Mouse (Mus musculus) spleen, adult 2 months (tissue): ENCODE results near the gene Banf1. TPM values are rescaled to one million over a fixed set of nuclear protein-coding genes. Genes with fewer than 3 reads are reported as not detected.
A peak's percentile ranks its signal among the peaks of the same experiment; 100 is the strongest.

Source experiments
- DNase-seq, 2 experiments: peaks; one replicate each; pipeline versions ENCODE4 v3.0.0 to v3.0.0-alpha.2; 2012 to 2021; ENCODE audit warnings: low spot score in 2 of 2, low read depth in 1 of 2
- H3K27ac ChIP-seq: fragments of 200-500 bp; 2 replicates; pipeline ENCODE4 v1.5.1; 2012; ENCODE audit warnings: low read length, inconsistent platforms; ENCODE audit not compliant: insufficient read depth
- H3K27me3 ChIP-seq: fragments of 200-500 bp; 2 replicates; pipeline ENCODE4 v1.6.1; 2012; ENCODE audit warnings: mild to moderate bottlenecking, moderate library complexity, low read length, inconsistent platforms; ENCODE audit not compliant: control insufficient read depth, insufficient read depth
- H3K36me3 ChIP-seq: fragments of 200-500 bp; 2 replicates; pipeline ENCODE4 v1.6.1; 2012; ENCODE audit warnings: mild to moderate bottlenecking, low read length, inconsistent platforms; ENCODE audit not compliant: control insufficient read depth, insufficient read depth
- H3K4me1 ChIP-seq: fragments of 200-500 bp; 2 replicates; pipeline ENCODE4 v1.6.1; 2011; ENCODE audit warnings: inconsistent platforms; ENCODE audit not compliant: control insufficient read depth, insufficient read depth, insufficient read length
- H3K4me3 ChIP-seq: fragments of 200-500 bp; 2 replicates; pipeline ENCODE4 v1.5.1; 2011; ENCODE audit warnings: mild to moderate bottlenecking, inconsistent platforms; ENCODE audit not compliant: insufficient read depth, insufficient read length; ENCODE audit errors: extremely low read depth
- CTCF ChIP-seq: fragments of 200-500 bp; IDR thresholded peaks from 2 replicates; pipeline ENCODE4 v1.5.1; 2011; ENCODE audit warnings: mild to moderate bottlenecking, inconsistent platforms; ENCODE audit not compliant: insufficient read depth, insufficient read length, insufficient replicate concordance; ENCODE audit errors: extremely low read depth
- POLR2A ChIP-seq: fragments of 200-500 bp; IDR thresholded peaks from 2 replicates; pipeline ENCODE4 v1.6.1; 2011; ENCODE audit warnings: low read depth, low read length, inconsistent platforms
- WGBS: fragments of 180-500 bp; shearing (Covaris S2); methylation state at CpG from one replicate; pipeline ENCODE4 v1.1.7; 2018; 5-methylcytosine and 5-hydroxymethylcytosine counted together
- polyA plus RNA-seq: library from polyadenylated mRNA; depleted of rRNA; stranded (reverse); fragments of >200 nt; gene quantifications from 2 replicates; pipeline ENCODE4 v1.2.3, GENCODE M21; 2012

The Banf1 gene
- polyA plus RNA-seq, 1 experiment: 79.8 TPM

- no peaks in the 10 kb centered on the region for H3K27me3 ChIP-seq
- TF ChIP-seq CTCF (no peak), POLR2A (no peak)
- 68% methylated on average over 4 of the region's 4 CpGs for WGBS
- no peak overlapping the region for H3K27ac ChIP-seq
- no peak overlapping the region for H3K4me3 ChIP-seq
- H3K36me3 ChIP-seq: no peaks in the 10 kb centered on the region
- no peak for DNase-seq
- H3K4me1 ChIP-seq: peaks cover 7% of the 10 kb centered on the region; the same call in 1 of the 2 replicates
Measured at GRCm38 (mm10) chr19:5392892-5393291, 25.9 kb upstream of the Banf1 start.

- Histone ChIP-seq H3K27me3 (no peaks in the 10 kb centered on the region), H3K4me3 (0 out of 2 replicates have a peak overlapping the region, but pooled peaks have one; percentile 7), H3K36me3 (peaks cover 2% of the 10 kb centered on the region; the same call in 1 of the 2 replicates), H3K4me1 (peaks cover 7% of the 10 kb centered on the region; the same call in 1 of the 2 replicates), H3K27ac (peak overlapping the region; percentile 99)
- WGBS: 62% methylated on average over 8 of the region's 8 CpGs
- TF ChIP-seq CTCF (no peak), POLR2A (no peak)
- no peak for DNase-seq
Measured at GRCm38 (mm10) chr19:5390416-5390815, 23.4 kb upstream of the Banf1 start.

- Histone ChIP-seq H3K4me3 (peak overlapping the region; percentile 97), H3K36me3 (peaks cover 9% of the 10 kb centered on the region), H3K4me1 (peaks cover 7% of the 10 kb centered on the region; the same call in 1 of the 2 replicates), H3K27ac (peak overlapping the region; percentile 99), H3K27me3 (no peaks in the 10 kb centered on the region)
- WGBS: under 1% methylated on average over 12 of the region's 12 CpGs
- DNase-seq: peak; percentile 70 to 78
- peak; percentile 79 for TF ChIP-seq POLR2A
- no peak for TF ChIP-seq CTCF
Measured at GRCm38 (mm10) chr19:5389647-5390046, 22.7 kb upstream of the Banf1 start.

- peak within 1 kb of the TSS; percentile 99 for H3K27ac ChIP-seq
- peak within 1 kb of the TSS; percentile 97 for H3K4me3 ChIP-seq
- H3K4me1 ChIP-seq: peaks cover 7% of the 10 kb centered on the region; the same call in 1 of the 2 replicates
- DNase-seq: peak; percentile 93 to 95
- TF ChIP-seq CTCF (no peak), POLR2A (peak; percentile 96)
- peaks cover 18% of the 10 kb centered on the region for H3K36me3 ChIP-seq
- WGBS: 1% methylated on average over 43 of the region's 43 CpGs
- H3K27me3 ChIP-seq: no peaks in the 10 kb centered on the region
Measured at GRCm38 (mm10) chr19:5388588-5389242, 21.7 kb upstream of the Banf1 start, which contains the start of gene Sart1. Gene Sart1 (minus strand): TSS chr19:5388703.

- Histone ChIP-seq H3K27ac (peak overlapping the region; percentile 90), H3K27me3 (no peaks in the 10 kb centered on the region), H3K4me3 (peak overlapping the region; percentile 93), H3K36me3 (peaks cover 25% of the 10 kb centered on the region), H3K4me1 (peaks cover 7% of the 10 kb centered on the region; the same call in 1 of the 2 replicates)
- TF ChIP-seq POLR2A: no peak
- no peak for TF ChIP-seq CTCF
- DNase-seq: no peak
- 1% methylated on average over 42 of the region's 43 CpGs for WGBS
Measured at GRCm38 (mm10) chr19:5388011-5388441, 21.1 kb upstream of the Banf1 start.

GRCm38 (mm10) chr19:5384715-5385114 lies 17.7 kb upstream of the Banf1 start:
- 95% methylated on average over 8 of the region's 8 CpGs for WGBS
- H3K36me3 ChIP-seq: peaks cover 57% of the 10 kb centered on the region

GRCm38 (mm10) chr19:5383326-5383725 lies 16.4 kb upstream of the Banf1 start:
- no peak overlapping the region for H3K27ac ChIP-seq
- 96% methylated on average over 12 of the region's 12 CpGs for WGBS
- H3K4me1 ChIP-seq: no peaks in the 10 kb centered on the region
- TF ChIP-seq POLR2A (no peak), CTCF (no peak)
- no peaks in the 10 kb centered on the region for H3K27me3 ChIP-seq
- no peak for DNase-seq
- peaks cover 66% of the 10 kb centered on the region for H3K36me3 ChIP-seq
- H3K4me3 ChIP-seq: no peak overlapping the region

More at GRCm38 (mm10) chr19:5384715-5385114, 17.7 kb upstream of the Banf1 start:
- no peak overlapping the region for H3K4me3 ChIP-seq
- TF ChIP-seq POLR2A (no peak), CTCF (no peak)
- H3K27ac ChIP-seq: no peak overlapping the region
- H3K27me3 ChIP-seq: no peaks in the 10 kb centered on the region
- no peak for DNase-seq
- no peaks in the 10 kb centered on the region; the same call in 1 of the 2 replicates for H3K4me1 ChIP-seq
